Mouse (Mus musculus): ENCODE measurements around the gene Efl1.

DNA sequence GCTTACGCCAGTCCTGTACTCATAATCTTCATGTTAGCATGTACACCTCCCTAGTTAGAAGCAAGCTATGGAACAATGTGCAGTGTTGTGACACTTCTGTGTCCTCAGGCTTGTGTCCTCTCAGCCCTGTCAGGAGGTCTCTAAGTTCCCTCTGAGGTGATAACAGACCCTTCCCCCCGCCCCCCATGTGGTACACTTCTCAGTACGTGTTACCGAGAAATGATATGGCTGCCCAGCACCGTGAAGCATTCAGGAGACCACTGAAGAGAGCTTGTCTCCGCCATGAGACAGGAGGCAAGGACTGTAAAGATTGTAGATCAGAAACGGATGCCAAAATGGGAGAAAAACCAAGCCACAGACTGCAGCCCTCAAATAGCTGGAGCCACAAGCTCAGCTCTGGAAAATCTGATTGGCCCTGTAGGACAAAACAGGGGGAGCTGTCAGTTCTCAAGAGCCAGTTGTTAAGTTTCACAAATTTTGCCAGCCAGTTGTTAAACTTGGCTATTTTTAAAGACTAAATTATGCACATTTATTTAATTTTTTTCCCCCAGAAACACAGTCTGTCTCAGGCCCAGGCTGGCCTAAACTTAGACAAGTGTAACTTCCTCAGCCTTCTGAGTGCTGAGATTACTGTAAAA, 74.2 kb downstream of the Efl1 start:
- TF ChIP-seq CEBPB (IDR thresholded peaks at IDR 0.05; ENCODE audit: insufficient read depth, poor library complexity, severe bottlenecking) (no peak), TCF12 (IDR thresholded peaks at IDR 0.05; ENCODE audit: insufficient read depth, poor library complexity, severe bottlenecking) (no peak), MAX (IDR thresholded peaks at IDR 0.05; ENCODE audit: low read depth) (no peak), POLR2A (IDR thresholded peaks at IDR 0.05; ENCODE audit: insufficient read length, low read depth) (no peak), POLR2AphosphoS2 (IDR thresholded peaks at IDR 0.05; ENCODE audit: insufficient read length, low read depth) (no peak), E2F4 (IDR thresholded peaks at IDR 0.05; ENCODE audit: insufficient read depth) (no peak), USF1 (IDR thresholded peaks at IDR 0.05; ENCODE audit: low read depth) (no peak), SRF (IDR thresholded peaks at IDR 0.05; ENCODE audit: control insufficient read depth, insufficient read length, low read depth) (no peak)
